In genomic region chr2:94265221-94266191, GRCm38 (mm10) we compare ENCODE assay signal across 9 mouse cellular contexts.
A peak's percentile ranks its signal among the peaks of the same experiment; 100 is the strongest.
DNase-seq lines count a peak whose midpoint lies in the region; ATAC-seq and TF ChIP-seq lines count a peak whose summit lies in the region.
"Had no signal": no experiment of that assay in that cellular context is flagged by ENCODE, and none has a peak within 500 bp of the region (broad histone marks: within the 10 kb centered on the region; RNA-seq: fewer than 3 reads in every experiment).

No protein-coding gene starts in this region.

- peak overlapping the region; percentile 54 for H3K4me3 ChIP-seq in gastrocnemius, adult 2 months
- peak overlapping the region; percentile 52 for H3K4me3 ChIP-seq in heart, embryonic 15.5 days

- H3K27me3 ChIP-seq in heart, embryonic 15.5 days = 0 out of 2 replicates have a peak, but pooled peaks cover 7% of the 10 kb centered on the region

- no peaks in the 10 kb centered on the region for H3K36me3 ChIP-seq in heart, embryonic 15.5 days
- H3K36me3 ChIP-seq: G1E had no signal

- peak overlapping the region; percentile 49 for H3K9ac ChIP-seq in heart, embryonic 15.5 days

- H3K4me2 ChIP-seq in heart, embryonic 15.5 days = peak overlapping the region; percentile 88

- peak; percentile 61 for DNase-seq in gastrocnemius, adult 2 months
- no peak for DNase-seq in gastrocnemius, adult 8-10 months (ENCODE audit: low spot score in 2 of 2)
- peak; percentile 68 for DNase-seq in embryo, embryonic 10.5 days (ENCODE audit: low spot score)
- DNase-seq in kidney, postnatal 10 days = peak; percentile 57
- DNase-seq in lung, postnatal 14 days = peak; percentile 20
- DNase-seq in right cerebral cortex, postnatal 25 days = peak; percentile 52
- no peak for DNase-seq in c-Kit-positive CD71-positive TER-119-positive erythroid progenitor cells, embryonic 14.5 days (ENCODE audit: low spot score)

- ATAC-seq in heart, embryonic 15.5 days (replicated peaks; ENCODE audit: insufficient number of reproducible peaks, insufficient read depth, low FRiP score, low read depth) = peak; percentile 40; the same call in 1 of the 2 replicates

- WGBS in heart, embryonic 15.5 days = 4% methylated on average over 16 of the region's 16 CpGs

- intact Hi-C loops in gastrocnemius, adult 2 months (cut with DNase I) = no loop called here

- peak overlapping the region; percentile 67 for H3K27ac ChIP-seq in gastrocnemius, adult 2 months
- peak overlapping the region; percentile 74 for H3K27ac ChIP-seq in heart, embryonic 15.5 days

- H3K9me3 ChIP-seq in heart, embryonic 15.5 days (replicated peaks) = no peaks in the 10 kb centered on the region
- H3K9me3 ChIP-seq: G1E had no signal

- H3K4me1 ChIP-seq in heart, embryonic 15.5 days (replicated peaks) = peaks cover 55% of the 10 kb centered on the region

- TF ChIP-seq CTCF in gastrocnemius, adult 2 months (IDR thresholded peaks at IDR 0.05) = no peak

Comparison
In these comparisons a context has a peak if more than half of its experiments do, and no peak if none do; other contexts are left out.
1. DNase-seq: peak in gastrocnemius, adult 2 months (single experiment), embryo, embryonic 10.5 days (single experiment), kidney, postnatal 10 days (single experiment), lung, postnatal 14 days (single experiment) and right cerebral cortex, postnatal 25 days (single experiment); none in gastrocnemius, adult 8-10 months (0 of 2) and c-Kit-positive CD71-positive TER-119-positive erythroid progenitor cells, embryonic 14.5 days (single experiment).